Mouse (Mus musculus) lung, embryonic 16.5 days (tissue): Measurements from ENCODE around the gene Rtkn2. TPM values are rescaled to one million over a fixed set of nuclear protein-coding genes. Genes with fewer than 3 reads are reported as not detected.

ENCODE experiments used
- ATAC-seq: fragments of 200-750 bp; cut with Nextera tagmentation; 2 replicates; pipeline ENCODE4 v1.8.0; 2017; ENCODE audit warnings: low read depth, mild to moderate bottlenecking, moderate library complexity
- H3K27ac ChIP-seq: fragments of 300-500 bp; sonication (generic); 2 replicates; pipeline ENCODE4 v1.5.1; 2014; ENCODE audit warnings: mild to moderate bottlenecking, control low read depth, low read length
- H3K27me3 ChIP-seq: fragments of 300-500 bp; sonication (generic); 2 replicates; pipeline ENCODE4 v1.6.1; 2014; ENCODE audit warnings: low read depth, low read length, mixed read lengths; ENCODE audit not compliant: control insufficient read depth, insufficient read depth
- H3K36me3 ChIP-seq: fragments of 300-500 bp; sonication (generic); 2 replicates; pipeline ENCODE4 v1.6.1; 2014; ENCODE audit warnings: low read length; ENCODE audit not compliant: control insufficient read depth, insufficient read depth
- H3K4me1 ChIP-seq: fragments of 300-500 bp; sonication (generic); replicated peaks from 2 replicates; pipeline ENCODE4 v1.6.1; 2014; ENCODE audit warnings: low read length, mixed read lengths; ENCODE audit not compliant: control insufficient read depth, insufficient read depth
- H3K4me2 ChIP-seq: fragments of 300-500 bp; sonication (generic); 2 replicates; pipeline ENCODE4 v1.6.1; 2014; ENCODE audit warnings: low read depth, low read length, control low read depth
- H3K4me3 ChIP-seq: fragments of 300-500 bp; sonication (generic); 2 replicates; pipeline ENCODE4 v1.5.1; 2014; ENCODE audit warnings: mild to moderate bottlenecking, low read length, control low read depth
- H3K9ac ChIP-seq: fragments of 300-500 bp; sonication (generic); 2 replicates; pipeline ENCODE4 v1.6.1; 2014; ENCODE audit warnings: low read length, control low read depth
- H3K9me3 ChIP-seq: fragments of 300-500 bp; sonication (generic); 2 replicates; pipeline ENCODE4 v1.6.1; 2016; ENCODE audit warnings: low read length; ENCODE audit not compliant: control insufficient read depth
- WGBS: fragments of 180-500 bp; shearing (Covaris S2); extraction: QIAGEN DNeasy Blood & Tissue Kit; methylation state at CpG from one replicate; pipeline ENCODE4 v1.1.7; 2014; 5-methylcytosine and 5-hydroxymethylcytosine counted together
- polyA plus RNA-seq: library from polyadenylated mRNA; unstranded; fragments of >200 nt; fragmentation: Nextera tagmentation; extraction: Ambion mirVana; gene quantifications from 2 replicates; pipeline ENCODE4 v1.2.1, GENCODE M21; 2015

Rtkn2 gene
- 14.5 and 14.6 TPM in 2 replicates for polyA plus RNA-seq

GRCm38 (mm10) chr10:67979401-67980157, at the start of gene Rtkn2:
TSS of gene Rtkn2 (plus strand) at chr10:67979570.
- ATAC-seq = peak; percentile 97
- H3K36me3 ChIP-seq = no peaks in the 10 kb centered on the region
- WGBS = under 1% methylated on average over 56 of the region's 57 CpGs
- peak within 1 kb of the TSS; percentile 84 for H3K9ac ChIP-seq
- peak within 1 kb of the TSS; percentile 89 for H3K4me3 ChIP-seq
- no peaks in the 10 kb centered on the region for H3K9me3 ChIP-seq
- peaks cover 10% of the 10 kb centered on the region for H3K4me1 ChIP-seq
- peak within 1 kb of the TSS; percentile 71 for H3K27ac ChIP-seq
- H3K27me3 ChIP-seq = no peaks in the 10 kb centered on the region
- peak within 1 kb of the TSS; percentile 95 for H3K4me2 ChIP-seq

- H3K9me3 ChIP-seq = no peaks in the 10 kb centered on the region
- no peak overlapping the region for H3K27ac ChIP-seq
- H3K4me1 ChIP-seq = no peaks in the 10 kb centered on the region
- no peak overlapping the region for H3K4me2 ChIP-seq
- WGBS = 82% methylated on average over 4 of the region's 4 CpGs
- no peak overlapping the region for H3K4me3 ChIP-seq
- no peak for ATAC-seq
- H3K27me3 ChIP-seq = no peaks in the 10 kb centered on the region
- H3K9ac ChIP-seq = no peak overlapping the region
- H3K36me3 ChIP-seq = no peaks in the 10 kb centered on the region
Measured at GRCm38 (mm10) chr10:67931328-67931727, 48.0 kb upstream of the Rtkn2 start.

GRCm38 (mm10) chr10:67932780-67933179, 46.6 kb upstream of the Rtkn2 start:
- Histone ChIP-seq H3K9ac (no peak overlapping the region), H3K27me3 (no peaks in the 10 kb centered on the region), H3K36me3 (no peaks in the 10 kb centered on the region), H3K4me2 (peak overlapping the region; percentile 27; the same call in 1 of the 2 replicates), H3K27ac (peak overlapping the region; percentile 21; the same call in 1 of the 2 replicates), H3K9me3 (no peaks in the 10 kb centered on the region), H3K4me1 (peaks cover 4% of the 10 kb centered on the region; the same call in 1 of the 2 replicates), H3K4me3 (no peak overlapping the region)
- peak; percentile 73 for ATAC-seq
- 59% methylated on average over 11 of the region's 11 CpGs for WGBS

GRCm38 (mm10) chr10:67936944-67937343, 42.4 kb upstream of the Rtkn2 start:
- no peak overlapping the region for H3K27ac ChIP-seq
- 39% methylated on average over 4 of the region's 4 CpGs for WGBS
- H3K36me3 ChIP-seq = no peaks in the 10 kb centered on the region
- H3K4me3 ChIP-seq = no peak overlapping the region
- no peaks in the 10 kb centered on the region for H3K9me3 ChIP-seq
- no peaks in the 10 kb centered on the region for H3K27me3 ChIP-seq
- H3K9ac ChIP-seq = no peak overlapping the region
- no peak for ATAC-seq
- no peak overlapping the region for H3K4me2 ChIP-seq
- peaks cover 4% of the 10 kb centered on the region; the same call in 1 of the 2 replicates for H3K4me1 ChIP-seq

- 67% methylated on average over 5 of the region's 5 CpGs for WGBS
- ATAC-seq = no peak
Measured at GRCm38 (mm10) chr10:67937775-67938174, 41.6 kb upstream of the Rtkn2 start.

GRCm38 (mm10) chr10:67939546-67939945, 39.8 kb upstream of the Rtkn2 start:
- Histone ChIP-seq H3K9ac (no peak overlapping the region), H3K27ac (no peak overlapping the region), H3K36me3 (no peaks in the 10 kb centered on the region), H3K9me3 (no peaks in the 10 kb centered on the region), H3K4me3 (no peak overlapping the region), H3K4me1 (peaks cover 4% of the 10 kb centered on the region; the same call in 1 of the 2 replicates), H3K4me2 (no peak overlapping the region), H3K27me3 (no peaks in the 10 kb centered on the region)
- WGBS = 59% methylated on average over 12 of the region's 12 CpGs
- ATAC-seq = no peak

More at GRCm38 (mm10) chr10:67937775-67938174, 41.6 kb upstream of the Rtkn2 start:
- no peak overlapping the region for H3K27ac ChIP-seq
- peaks cover 4% of the 10 kb centered on the region; the same call in 1 of the 2 replicates for H3K4me1 ChIP-seq
- no peaks in the 10 kb centered on the region for H3K36me3 ChIP-seq
- H3K9ac ChIP-seq = no peak overlapping the region
- H3K9me3 ChIP-seq = no peaks in the 10 kb centered on the region
- no peak overlapping the region for H3K4me2 ChIP-seq
- no peaks in the 10 kb centered on the region for H3K27me3 ChIP-seq
- H3K4me3 ChIP-seq = no peak overlapping the region

- ATAC-seq = no peak
- Histone ChIP-seq H3K4me1 (no peaks in the 10 kb centered on the region), H3K9me3 (no peaks in the 10 kb centered on the region), H3K4me2 (no peak overlapping the region), H3K27me3 (no peaks in the 10 kb centered on the region), H3K27ac (no peak overlapping the region), H3K9ac (no peak overlapping the region), H3K4me3 (no peak overlapping the region), H3K36me3 (no peaks in the 10 kb centered on the region)
- WGBS = 73% methylated on average over 4 of the region's 4 CpGs
Measured at GRCm38 (mm10) chr10:67943513-67943912, 35.9 kb upstream of the Rtkn2 start.

GRCm38 (mm10) chr10:67950059-67950748, 29.2 kb upstream of the Rtkn2 start:
- H3K27me3 ChIP-seq = no peaks in the 10 kb centered on the region
- ATAC-seq = no peak
- no peaks in the 10 kb centered on the region for H3K9me3 ChIP-seq
- H3K4me2 ChIP-seq = no peak overlapping the region
- no peaks in the 10 kb centered on the region for H3K4me1 ChIP-seq
- no peak overlapping the region for H3K27ac ChIP-seq
- H3K9ac ChIP-seq = no peak overlapping the region
- 49% methylated on average over 8 of the region's 8 CpGs for WGBS
- no peaks in the 10 kb centered on the region for H3K36me3 ChIP-seq
- no peak overlapping the region for H3K4me3 ChIP-seq

- WGBS = 39% methylated on average over 4 of the region's 4 CpGs
- 0 out of 2 replicates have a peak, but pooled peaks have one; percentile 59 for ATAC-seq
- H3K27ac ChIP-seq = peak overlapping the region; percentile 3; the same call in 1 of the 2 replicates
Measured at GRCm38 (mm10) chr10:67951690-67952089, 27.7 kb upstream of the Rtkn2 start.

More at GRCm38 (mm10) chr10:67951690-67952089, 27.7 kb upstream of the Rtkn2 start:
- Histone ChIP-seq H3K9me3 (no peaks in the 10 kb centered on the region), H3K4me1 (no peaks in the 10 kb centered on the region), H3K4me3 (no peak overlapping the region), H3K4me2 (0 out of 2 replicates have a peak overlapping the region, but pooled peaks have one; percentile 4), H3K27me3 (no peaks in the 10 kb centered on the region), H3K9ac (no peak overlapping the region), H3K36me3 (no peaks in the 10 kb centered on the region)
